Mouse (Mus musculus) neural tube, embryonic 14.5 days (tissue): ENCODE data around the gene Duoxa2. TPM values are rescaled to one million over a fixed set of nuclear protein-coding genes. Genes with fewer than 3 reads are reported as not detected.
"Not testable (repeated sequence)": the region's sequence is repeated elsewhere in the genome, so short reads cannot be mapped to it uniquely, and the experiment has no call there.

Experiments used
- ATAC-seq: fragments of 200-750 bp; cut with Nextera tagmentation; 2 replicates; pipeline ENCODE4 v1.8.0; 2017; ENCODE audit warnings: low read depth, mild to moderate bottlenecking, moderate TSS enrichment, moderate library complexity
- H3K27ac ChIP-seq: fragments of 300-500 bp; sonication (generic); 2 replicates; pipeline ENCODE4 v1.5.1; 2014; ENCODE audit warnings: low read depth, mild to moderate bottlenecking, control low read depth, low read length, moderate library complexity, mixed read lengths
- H3K27me3 ChIP-seq: fragments of 300-500 bp; sonication (generic); 2 replicates; pipeline ENCODE4 v1.6.1; 2014; ENCODE audit warnings: low read length; ENCODE audit not compliant: control insufficient read depth, insufficient read depth
- H3K36me3 ChIP-seq: fragments of 300-500 bp; sonication (generic); 2 replicates; pipeline ENCODE4 v1.6.1; 2014; ENCODE audit warnings: low read length, mixed read lengths; ENCODE audit not compliant: control insufficient read depth, insufficient read depth
- H3K4me1 ChIP-seq: fragments of 300-500 bp; sonication (generic); 2 replicates; pipeline ENCODE4 v1.6.1; 2014; ENCODE audit warnings: low read length; ENCODE audit not compliant: control insufficient read depth, insufficient read depth
- H3K4me2 ChIP-seq: fragments of 300-500 bp; sonication (generic); 2 replicates; pipeline ENCODE4 v1.6.1; 2014; ENCODE audit warnings: mild to moderate bottlenecking, low read depth, low read length, control low read depth
- H3K4me3 ChIP-seq: fragments of 300-500 bp; sonication (generic); 2 replicates; pipeline ENCODE4 v1.5.1; 2014; ENCODE audit warnings: low read depth, low read length, control low read depth, mixed read lengths
- H3K9ac ChIP-seq: fragments of 300-500 bp; sonication (generic); replicated peaks from 2 replicates; pipeline ENCODE4 v1.6.1; 2014; ENCODE audit warnings: low read depth, mild to moderate bottlenecking, control low read depth, low read length, mixed read lengths
- H3K9me3 ChIP-seq: fragments of 300-500 bp; sonication (generic); 2 replicates; pipeline ENCODE4 v1.6.1; 2016; ENCODE audit warnings: low read length; ENCODE audit not compliant: control insufficient read depth
- WGBS: fragments of 180-500 bp; shearing (Covaris S2); extraction: QIAGEN DNeasy Blood & Tissue Kit; methylation state at CpG from one replicate; pipeline ENCODE4 v1.1.7; 2014; 5-methylcytosine and 5-hydroxymethylcytosine counted together
- polyA plus RNA-seq: library from polyadenylated mRNA; unstranded; fragments of >200 nt; fragmentation: Nextera tagmentation; extraction: Ambion mirVana; gene quantifications from 2 replicates; pipeline ENCODE4 v1.2.1, GENCODE M21; 2014

The Duoxa2 gene
- polyA plus RNA-seq, 1 experiment from 2014 or later = 0.37 TPM

DNA sequence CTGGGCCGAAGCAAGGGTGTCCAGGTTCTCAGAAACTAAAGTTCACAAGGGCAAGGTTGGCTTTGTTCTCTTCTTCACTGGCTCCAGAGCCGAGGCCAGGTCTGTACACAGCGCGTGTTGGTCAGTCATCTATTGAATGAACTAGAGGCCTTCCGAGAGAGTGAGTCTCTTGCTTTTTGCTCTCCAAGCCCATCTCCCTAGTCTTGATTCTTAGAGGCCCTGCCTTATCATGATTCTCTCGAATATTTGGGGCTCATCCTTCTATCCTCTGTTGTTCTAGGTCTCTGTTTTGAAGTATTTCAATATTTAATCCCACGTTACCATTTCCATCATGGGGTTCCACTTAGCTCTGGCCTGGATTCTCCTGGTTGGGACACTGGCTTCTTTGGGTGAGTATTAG is 16.7 kb downstream of the Duoxa2 start, which contains the start of gene Duox1:
Gene Duox1 (plus strand): TSS at position 301 of the 400 bp plus-strand sequence.
- Histone ChIP-seq H3K4me1 (no peaks in the 10 kb centered on the region), H3K27me3 (peaks cover 16% of the 10 kb centered on the region), H3K36me3 (no peaks in the 10 kb centered on the region), H3K27ac (no peak within 1 kb of the TSS), H3K9me3 (no peaks in the 10 kb centered on the region), H3K9ac (no peak within 1 kb of the TSS), H3K4me2 (no peak within 1 kb of the TSS), H3K4me3 (no peak within 1 kb of the TSS)
- ATAC-seq = no peak
- 93% methylated on average over 7 of the region's 7 CpGs for WGBS

DNA sequence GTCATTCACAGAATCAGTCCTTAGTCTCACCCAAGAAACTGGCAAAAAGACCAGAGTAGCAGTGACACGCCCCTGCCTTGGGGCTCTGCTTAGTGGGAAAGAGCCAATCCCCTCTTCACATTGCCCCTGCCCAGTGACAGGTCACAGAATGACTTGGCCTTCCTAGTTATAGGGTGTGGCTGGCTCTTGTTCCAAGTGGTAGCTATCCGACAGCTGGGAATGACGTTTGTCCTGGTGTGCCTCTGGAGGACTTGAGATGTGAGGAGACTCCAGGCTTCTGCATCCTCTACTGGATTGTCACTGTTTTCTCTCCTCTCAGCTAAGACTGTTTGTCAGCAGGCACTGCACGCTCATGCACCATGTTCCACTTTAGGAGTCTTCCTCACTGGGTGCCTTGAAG is 18.7 kb downstream of the Duoxa2 start:
- Histone ChIP-seq H3K4me3 (no peak overlapping the region), H3K9me3 (no peaks in the 10 kb centered on the region), H3K27me3 (peaks cover 16% of the 10 kb centered on the region), H3K4me2 (no peak overlapping the region), H3K4me1 (no peaks in the 10 kb centered on the region), H3K36me3 (no peaks in the 10 kb centered on the region), H3K27ac (no peak overlapping the region), H3K9ac (no peak overlapping the region)
- 66% methylated on average over 4 of the region's 4 CpGs for WGBS
- no peak for ATAC-seq

DNA sequence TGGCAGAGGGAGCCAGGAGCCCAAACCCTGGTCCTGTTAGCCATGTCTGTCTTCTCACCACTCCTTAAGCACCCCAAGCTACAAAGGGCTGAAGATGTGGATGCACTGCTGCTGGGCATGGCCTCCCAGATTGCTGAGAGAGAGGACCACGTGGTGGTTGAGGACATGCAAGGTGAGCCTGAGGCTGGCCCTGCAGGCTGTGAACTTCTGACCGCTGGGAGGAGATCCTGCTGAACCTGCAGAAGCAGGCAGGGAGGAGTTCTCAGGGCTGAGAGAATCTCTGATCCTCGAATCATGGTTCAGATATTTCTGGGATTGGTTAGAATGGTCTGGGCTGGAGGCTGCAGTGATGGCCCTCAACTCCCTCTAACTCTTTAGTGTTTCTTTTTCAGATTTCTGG is 25.3 kb downstream of the Duoxa2 start:
- WGBS = 68% methylated on average over 3 of the region's 3 CpGs
- H3K4me2 ChIP-seq = no peak overlapping the region
- no peaks in the 10 kb centered on the region for H3K27me3 ChIP-seq
- no peak for ATAC-seq
- no peak overlapping the region for H3K4me3 ChIP-seq
- no peaks in the 10 kb centered on the region for H3K9me3 ChIP-seq
- H3K9ac ChIP-seq = no peak overlapping the region
- H3K27ac ChIP-seq = no peak overlapping the region
- H3K36me3 ChIP-seq = no peaks in the 10 kb centered on the region
- no peaks in the 10 kb centered on the region for H3K4me1 ChIP-seq

DNA sequence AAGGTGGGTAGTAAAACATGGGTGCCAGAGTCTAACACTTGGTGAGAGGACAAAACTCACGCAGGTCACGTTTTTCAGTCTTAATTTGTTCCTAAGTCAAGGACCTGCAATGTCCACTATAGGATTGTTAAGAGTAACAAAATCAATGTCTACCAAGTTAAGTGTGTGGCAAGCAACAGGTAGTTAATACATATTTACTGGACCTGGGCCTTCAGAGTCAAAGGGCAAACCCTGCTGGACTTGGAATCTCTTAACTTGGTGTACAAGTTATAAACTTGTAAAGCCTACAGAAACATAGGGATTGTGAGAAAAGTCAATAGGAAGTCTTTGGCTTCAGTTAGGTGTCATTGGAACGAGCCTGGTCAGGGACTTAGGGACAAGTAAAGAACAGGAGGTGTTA is 25.9 kb downstream of the Duoxa2 start:
- H3K36me3 ChIP-seq = no peaks in the 10 kb centered on the region
- no peaks in the 10 kb centered on the region for H3K9me3 ChIP-seq
- 88% methylated on average over 3 of the region's 3 CpGs for WGBS
- H3K4me2 ChIP-seq = no peak overlapping the region
- no peaks in the 10 kb centered on the region for H3K27me3 ChIP-seq
- no peak overlapping the region for H3K9ac ChIP-seq
- H3K4me1 ChIP-seq = no peaks in the 10 kb centered on the region
- no peak for ATAC-seq
- H3K27ac ChIP-seq = no peak overlapping the region
- H3K4me3 ChIP-seq = no peak overlapping the region

DNA sequence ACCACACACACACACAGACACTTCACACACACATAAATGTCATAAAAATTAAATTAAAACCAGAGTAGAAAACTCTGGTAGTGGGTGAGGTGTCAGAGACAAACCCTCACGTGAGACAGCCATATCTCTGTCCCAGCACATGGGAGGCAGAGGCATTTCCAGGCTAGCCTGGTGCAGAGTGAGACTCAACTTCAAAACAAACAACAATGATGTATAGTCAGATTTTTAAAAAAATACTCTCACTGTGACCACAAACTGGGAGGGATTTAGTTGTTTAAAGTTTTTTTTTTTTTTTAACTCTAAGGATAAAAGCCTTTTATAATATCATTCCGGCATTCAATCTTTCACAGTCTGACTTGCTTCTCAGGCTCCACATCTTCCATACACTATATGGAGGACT is 26.7 kb downstream of the Duoxa2 start:
- no peak overlapping the region for H3K4me2 ChIP-seq
- H3K9ac ChIP-seq = no peak overlapping the region
- no peak overlapping the region for H3K4me3 ChIP-seq
- no peaks in the 10 kb centered on the region for H3K27me3 ChIP-seq
- H3K36me3 ChIP-seq = no peaks in the 10 kb centered on the region
- no peak overlapping the region for H3K27ac ChIP-seq
- H3K4me1 ChIP-seq = no peaks in the 10 kb centered on the region
- no peaks in the 10 kb centered on the region for H3K9me3 ChIP-seq
- WGBS = 74% methylated on average over 2 of the region's 2 CpGs
- ATAC-seq = no peak

DNA sequence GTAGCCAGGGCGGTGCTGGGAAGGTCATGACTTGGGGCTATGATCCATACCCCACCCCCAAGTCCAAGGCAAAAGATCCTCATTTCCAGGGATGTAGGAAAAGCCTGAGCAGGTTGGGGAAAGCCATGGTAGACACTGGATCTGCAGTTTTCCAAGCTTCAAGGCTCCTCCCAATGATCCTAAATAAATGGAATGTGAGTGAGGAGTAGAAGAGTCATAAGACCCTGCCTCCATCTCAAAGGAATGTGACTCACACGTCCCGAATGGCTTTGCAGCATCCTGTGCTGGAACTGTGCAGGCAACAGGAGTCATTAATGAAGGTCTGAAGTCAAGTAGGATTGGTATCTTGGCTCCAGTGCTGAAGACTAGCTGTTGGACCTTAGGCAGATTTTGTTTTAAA is 29.3 kb downstream of the Duoxa2 start:
- H3K9me3 ChIP-seq = no peaks in the 10 kb centered on the region
- 67% methylated on average over 3 of the region's 3 CpGs for WGBS
- H3K27me3 ChIP-seq = no peaks in the 10 kb centered on the region
- no peaks in the 10 kb centered on the region for H3K36me3 ChIP-seq
- no peak overlapping the region for H3K4me2 ChIP-seq
- no peaks in the 10 kb centered on the region for H3K4me1 ChIP-seq
- no peak for ATAC-seq
- no peak overlapping the region for H3K9ac ChIP-seq
- H3K27ac ChIP-seq = no peak overlapping the region
- no peak overlapping the region for H3K4me3 ChIP-seq

DNA sequence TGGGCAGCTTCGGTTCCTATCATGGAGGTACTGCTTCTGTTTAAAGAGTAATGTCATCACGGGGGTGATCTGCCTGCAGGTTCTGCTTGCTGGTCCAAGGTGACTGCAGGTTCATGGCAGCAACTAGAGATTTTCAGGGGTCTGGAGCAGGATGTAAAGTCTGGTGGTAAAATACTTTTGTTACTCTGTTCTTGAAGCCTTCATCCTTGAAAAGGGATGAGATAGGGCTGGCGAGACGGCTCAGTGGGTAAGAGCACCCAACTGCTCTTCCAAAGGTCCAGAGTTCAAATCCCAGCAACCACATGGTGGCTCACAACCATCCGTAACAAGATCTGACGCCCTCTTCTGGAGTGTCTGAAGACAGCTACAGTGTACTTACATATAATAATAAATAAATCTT is 31.6 kb downstream of the Duoxa2 start:
- not testable (repeated sequence) for ATAC-seq, H3K9me3 ChIP-seq, H3K36me3 ChIP-seq, H3K27ac ChIP-seq, H3K4me1 ChIP-seq, H3K4me3 ChIP-seq, H3K4me2 ChIP-seq, H3K27me3 ChIP-seq, H3K9ac ChIP-seq
- WGBS = 81% methylated on average over 5 of the region's 6 CpGs

DNA sequence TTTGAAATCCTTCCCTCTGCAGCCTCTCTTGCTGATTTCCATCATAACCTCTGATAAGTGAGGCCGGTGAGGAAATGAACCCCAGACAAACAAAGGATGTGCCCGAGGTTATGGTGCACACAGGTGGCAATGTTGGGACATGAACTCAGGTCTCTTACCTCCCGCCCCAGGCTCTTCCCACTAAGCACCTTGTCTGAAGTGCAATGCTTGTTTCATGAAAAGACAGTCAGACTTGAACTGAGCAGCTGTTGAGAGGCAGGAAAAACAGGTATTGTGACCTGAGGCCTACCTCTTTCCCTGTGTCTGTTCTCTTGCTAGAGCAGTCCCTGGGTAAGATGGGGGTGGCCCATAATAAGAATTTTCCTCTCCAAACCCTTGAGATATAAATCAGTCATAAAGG is 33.5 kb downstream of the Duoxa2 start:
- 91% methylated on average over 3 of the region's 3 CpGs for WGBS

DNA sequence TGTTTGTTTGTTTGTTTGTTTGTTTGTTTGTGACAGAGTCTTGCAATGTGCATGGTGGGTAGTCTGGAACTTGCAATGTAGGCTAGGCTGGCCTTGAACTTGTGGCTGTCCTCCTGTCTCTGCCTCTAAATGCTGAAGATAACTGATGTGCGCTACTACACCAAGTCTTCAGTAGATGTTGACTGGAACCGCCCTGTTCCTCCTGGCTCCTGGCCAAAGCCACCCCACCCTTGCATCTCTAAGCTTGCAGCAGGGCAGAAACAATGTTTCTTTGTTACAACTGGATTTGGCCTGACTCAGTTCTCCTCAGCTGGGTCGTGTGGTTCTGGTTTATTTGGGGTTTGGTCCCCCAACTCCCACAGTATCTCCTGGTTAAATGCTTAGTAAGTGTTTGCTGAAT is 35.5 kb downstream of the Duoxa2 start:
- no peak for ATAC-seq
- WGBS = 60% methylated on average over 3 of the region's 3 CpGs
- Histone ChIP-seq H3K4me2 (no peak overlapping the region), H3K4me1 (no peaks in the 10 kb centered on the region), H3K4me3 (no peak overlapping the region), H3K27me3 (no peaks in the 10 kb centered on the region), H3K9ac (no peak overlapping the region), H3K27ac (no peak overlapping the region), H3K36me3 (no peaks in the 10 kb centered on the region), H3K9me3 (no peaks in the 10 kb centered on the region)

More for the DNA sequence above, 33.5 kb downstream of the Duoxa2 start:
- no peak for ATAC-seq
- Histone ChIP-seq H3K4me2 (no peak overlapping the region), H3K27ac (no peak overlapping the region), H3K4me1 (no peaks in the 10 kb centered on the region), H3K9me3 (no peaks in the 10 kb centered on the region), H3K9ac (no peak overlapping the region), H3K27me3 (no peaks in the 10 kb centered on the region), H3K4me3 (no peak overlapping the region), H3K36me3 (no peaks in the 10 kb centered on the region)

DNA sequence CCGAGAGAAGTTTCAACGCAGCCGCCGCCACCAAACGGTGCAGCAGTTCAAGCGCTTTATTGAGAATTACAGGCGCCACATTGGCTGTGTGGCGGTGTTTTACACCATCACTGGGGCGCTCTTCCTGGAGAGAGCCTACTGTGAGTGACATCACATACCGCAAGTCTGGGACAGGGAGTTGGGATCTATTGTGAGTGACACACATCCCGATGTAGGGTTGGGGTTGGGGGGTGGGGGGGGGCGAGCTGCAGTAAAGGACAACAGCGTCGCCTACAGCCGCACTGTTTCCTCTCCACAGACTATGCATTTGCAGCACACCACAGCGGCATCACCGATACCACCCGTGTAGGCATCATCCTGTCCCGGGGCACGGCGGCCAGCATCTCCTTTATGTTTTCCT is 38.6 kb downstream of the Duoxa2 start:
- Histone ChIP-seq H3K36me3 (no peaks in the 10 kb centered on the region), H3K9ac (no peak overlapping the region), H3K9me3 (no peaks in the 10 kb centered on the region), H3K27me3 (no peaks in the 10 kb centered on the region), H3K4me1 (no peaks in the 10 kb centered on the region), H3K27ac (no peak overlapping the region), H3K4me2 (peak overlapping the region; percentile 16; the same call in 1 of the 2 replicates), H3K4me3 (0 out of 2 replicates have a peak overlapping the region, but pooled peaks have one; percentile 3)
- 60% methylated on average over 21 of the region's 21 CpGs for WGBS
- peak; percentile 28; the same call in 1 of the 2 replicates for ATAC-seq
